Mouse (Mus musculus): ENCODE results near the gene Bmpr2.

DNA sequence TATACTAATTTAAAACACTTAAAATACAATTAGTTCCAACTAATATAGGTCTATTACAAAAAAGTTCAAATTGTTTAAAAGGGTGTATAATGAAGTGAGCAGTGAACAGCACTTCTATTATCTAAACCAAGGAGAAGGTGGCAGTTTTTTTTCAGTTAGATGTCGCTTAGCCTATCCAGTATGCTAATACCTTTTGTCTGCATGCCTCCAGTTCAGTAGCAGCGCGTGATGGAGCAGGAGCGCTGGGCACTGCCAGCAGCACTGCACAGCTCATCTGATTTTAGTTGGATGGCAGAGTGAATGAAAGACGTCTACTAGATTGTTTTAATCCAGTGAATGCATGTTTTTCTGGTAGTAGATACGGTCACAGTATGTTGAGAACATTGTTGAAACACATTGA is 25.8 kb downstream of the Bmpr2 start:
- TF ChIP-seq CTCF (IDR thresholded peaks at IDR 0.05; ENCODE audit: borderline replicate concordance, insufficient read depth, low read length) (no peak), POLR2A (IDR thresholded peaks at IDR 0.05; ENCODE audit: low read depth, low read length) (no peak)
